Mouse (Mus musculus): ENCODE data around the gene S100a3. TPM values are rescaled to one million over a fixed set of nuclear protein-coding genes. Genes with fewer than 3 reads are reported as not detected.

Gene S100a3
- polyA plus RNA-seq, 1 experiment from 2014 or later, result 0.31 TPM

DNA sequence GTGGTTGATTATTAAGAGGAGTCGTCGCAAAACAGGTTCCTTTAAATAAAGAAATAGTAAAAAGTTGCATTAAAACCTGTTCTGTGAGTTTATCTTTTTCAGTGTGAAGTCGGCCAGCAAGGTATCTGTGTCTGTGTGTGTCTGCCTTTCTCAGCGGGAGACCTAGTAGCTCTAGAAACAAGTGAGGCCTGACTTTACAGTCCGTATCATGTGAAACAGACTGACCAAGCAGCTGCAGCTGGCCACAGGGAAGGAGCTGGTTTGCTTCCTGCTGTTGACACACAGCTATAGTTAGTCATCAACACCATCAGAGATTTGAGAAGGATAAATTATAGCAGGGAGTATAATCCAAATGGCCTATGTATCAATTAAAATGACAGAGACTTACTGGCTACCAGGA lies 28.7 kb upstream of the S100a3 start:
- peak; percentile 38 for DNase-seq (ENCODE audit: low spot score)
- 61% methylated on average over 5 of the region's 5 CpGs for WGBS
- H3K36me3 ChIP-seq, result no peaks in the 10 kb centered on the region

DNA sequence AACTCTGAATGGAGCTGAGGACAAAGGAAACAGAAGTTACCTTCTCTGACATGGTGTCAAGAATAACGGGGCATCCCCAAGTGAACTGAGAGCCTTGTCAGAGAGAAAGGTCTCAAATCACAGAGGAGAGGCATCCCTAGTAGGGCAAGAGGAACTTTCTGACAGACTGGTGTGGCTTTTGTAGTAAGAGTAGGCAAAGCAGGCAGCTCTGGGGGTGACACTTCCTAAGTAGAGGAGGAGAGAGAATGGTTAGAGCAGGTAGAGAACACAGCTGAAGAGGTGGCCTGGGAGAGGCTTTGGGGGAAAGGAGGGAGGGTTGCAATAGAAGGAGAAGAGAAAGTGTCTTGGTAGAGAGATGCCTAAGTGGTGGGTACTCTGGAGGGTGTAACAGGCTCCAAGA lies 24.9 kb upstream of the S100a3 start:
- H3K27me3 ChIP-seq (ENCODE audit: insufficient read depth, poor library complexity, severe bottlenecking), result no peaks in the 10 kb centered on the region; the same call in none of the 2 replicates
- no peaks in the 10 kb centered on the region for H3K36me3 ChIP-seq
- H3K27ac ChIP-seq, result no peak overlapping the region
- H3K4me1 ChIP-seq, result no peaks in the 10 kb centered on the region; the same call in 1 of the 2 replicates
- no peak overlapping the region for H3K4me3 ChIP-seq
- 70% methylated on average over 1 of the region's 1 CpGs for WGBS
- peak; percentile 71 for DNase-seq (ENCODE audit: low spot score)
- no peaks in the 10 kb centered on the region for H3K9me3 ChIP-seq

More for the DNA sequence above, 28.7 kb upstream of the S100a3 start:
- Histone ChIP-seq H3K4me3 (no peak overlapping the region), H3K27me3 (ENCODE audit: insufficient read depth, poor library complexity, severe bottlenecking) (peaks cover 7% of the 10 kb centered on the region; the same call in 1 of the 2 replicates), H3K4me1 (no peaks in the 10 kb centered on the region), H3K27ac (no peak overlapping the region), H3K9me3 (no peaks in the 10 kb centered on the region)

DNA sequence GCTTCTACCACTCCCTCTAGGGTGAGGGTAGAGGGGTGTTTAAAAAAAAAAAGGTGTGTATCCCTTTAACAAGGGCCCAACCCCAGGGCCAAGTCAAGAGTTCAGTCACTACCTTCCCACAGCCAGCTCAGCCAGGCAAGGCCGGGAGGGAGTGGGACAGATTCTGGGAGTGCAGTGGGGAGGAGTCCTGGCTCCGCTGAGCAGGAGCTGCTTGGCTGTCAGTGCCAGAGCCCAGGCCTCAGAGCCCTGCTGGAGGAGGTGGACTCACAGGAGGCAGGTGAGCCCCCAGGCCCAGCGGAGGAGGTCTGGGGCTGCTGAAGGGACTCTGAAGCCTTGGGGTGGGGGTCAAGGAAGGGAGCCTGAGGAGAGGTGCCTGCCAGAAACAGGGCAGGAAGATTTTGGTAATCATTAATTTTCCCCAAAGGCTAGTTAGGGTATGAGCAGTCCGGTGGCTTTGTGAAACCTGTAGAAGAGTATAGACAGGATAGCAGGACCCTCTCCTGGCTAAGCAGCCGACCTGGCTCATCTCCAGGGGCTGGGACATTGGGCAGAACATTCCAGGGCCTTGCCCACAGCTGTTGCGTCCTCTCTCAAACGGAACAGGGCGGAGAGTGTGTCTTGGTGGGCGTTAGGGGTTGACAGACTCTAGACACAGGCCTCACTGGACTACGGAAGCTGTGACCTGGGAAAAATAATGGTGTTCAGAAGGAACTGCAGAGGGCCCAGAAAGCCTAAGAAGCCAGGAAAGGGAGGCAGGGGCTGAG lies 23.1 kb upstream of the S100a3 start, which contains the start of gene S100a16:
S100a16 (plus strand) TSS at position 114 of the 764 bp plus-strand sequence.
- Histone ChIP-seq H3K9me3 (no peaks in the 10 kb centered on the region), H3K27ac (0 out of 2 replicates have a peak within 1 kb of the TSS, but pooled peaks have one; percentile 13), H3K4me1 (peaks cover 13% of the 10 kb centered on the region), H3K27me3 (ENCODE audit: insufficient read depth, poor library complexity, severe bottlenecking) (peaks cover 8% of the 10 kb centered on the region), H3K36me3 (no peaks in the 10 kb centered on the region), H3K4me3 (no peak within 1 kb of the TSS)
- 41% methylated on average over 10 of the region's 10 CpGs for WGBS
- DNase-seq (ENCODE audit: low spot score), result peak; percentile 74

DNA sequence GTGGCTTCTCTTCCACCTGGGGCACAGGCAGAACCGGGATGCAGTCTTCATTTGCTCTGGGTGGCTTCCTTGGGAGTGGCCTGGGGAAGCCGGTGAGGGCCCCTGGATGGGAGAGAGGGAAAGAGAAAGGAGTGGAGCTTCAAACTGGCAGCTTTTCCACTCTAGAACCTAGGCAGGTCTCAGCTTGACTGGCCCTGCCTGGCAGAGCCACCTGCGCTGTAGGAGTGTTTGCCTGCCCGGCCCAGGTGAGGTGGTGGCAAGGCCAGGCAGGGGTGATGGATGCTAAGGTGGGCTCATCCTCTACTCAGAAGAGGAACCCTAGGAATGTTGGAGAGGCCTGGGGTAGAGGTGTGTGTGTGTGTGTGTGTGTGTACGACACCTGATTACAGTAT lies 22.5 kb upstream of the S100a3 start:
- Histone ChIP-seq H3K36me3 (no peaks in the 10 kb centered on the region), H3K4me3 (no peak overlapping the region), H3K9me3 (no peaks in the 10 kb centered on the region), H3K27me3 (ENCODE audit: insufficient read depth, poor library complexity, severe bottlenecking) (peaks cover 10% of the 10 kb centered on the region), H3K4me1 (peaks cover 13% of the 10 kb centered on the region), H3K27ac (0 out of 2 replicates have a peak overlapping the region, but pooled peaks have one; percentile 13)
- whole genome bisulfite sequencing, result 77% methylated on average over 5 of the region's 5 CpGs
- DNase-seq (ENCODE audit: low spot score), result no peak

DNA sequence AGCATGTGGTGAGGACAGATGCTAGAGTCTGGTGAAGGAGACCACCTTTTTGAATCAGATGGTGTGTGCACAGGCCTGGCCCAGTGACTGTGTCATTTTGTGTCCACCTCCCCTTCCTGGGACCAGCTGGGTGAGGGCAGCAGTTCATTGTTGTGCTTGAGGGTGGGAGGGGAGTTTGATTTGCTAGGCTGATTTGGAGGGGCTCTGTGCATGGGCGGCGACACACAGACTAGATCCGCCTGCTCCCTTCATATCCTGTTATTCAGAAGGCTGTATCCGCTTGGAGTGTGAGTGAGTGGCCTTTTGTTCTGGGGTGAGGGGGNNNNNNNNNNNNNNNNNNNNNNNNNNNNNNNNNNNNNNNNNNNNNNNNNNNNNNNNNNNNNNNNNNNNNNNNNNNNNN lies 19.5 kb upstream of the S100a3 start:
- H3K27me3 ChIP-seq (ENCODE audit: insufficient read depth, poor library complexity, severe bottlenecking), result peaks cover 10% of the 10 kb centered on the region
- H3K4me1 ChIP-seq, result peaks cover 13% of the 10 kb centered on the region
- H3K4me3 ChIP-seq, result no peak overlapping the region
- peak overlapping the region; percentile 60 for H3K27ac ChIP-seq
- WGBS, result 62% methylated on average over 4 of the region's 4 CpGs
- H3K9me3 ChIP-seq, result no peaks in the 10 kb centered on the region
- no peaks in the 10 kb centered on the region for H3K36me3 ChIP-seq
- DNase-seq (ENCODE audit: low spot score), result peak; percentile 73

DNA sequence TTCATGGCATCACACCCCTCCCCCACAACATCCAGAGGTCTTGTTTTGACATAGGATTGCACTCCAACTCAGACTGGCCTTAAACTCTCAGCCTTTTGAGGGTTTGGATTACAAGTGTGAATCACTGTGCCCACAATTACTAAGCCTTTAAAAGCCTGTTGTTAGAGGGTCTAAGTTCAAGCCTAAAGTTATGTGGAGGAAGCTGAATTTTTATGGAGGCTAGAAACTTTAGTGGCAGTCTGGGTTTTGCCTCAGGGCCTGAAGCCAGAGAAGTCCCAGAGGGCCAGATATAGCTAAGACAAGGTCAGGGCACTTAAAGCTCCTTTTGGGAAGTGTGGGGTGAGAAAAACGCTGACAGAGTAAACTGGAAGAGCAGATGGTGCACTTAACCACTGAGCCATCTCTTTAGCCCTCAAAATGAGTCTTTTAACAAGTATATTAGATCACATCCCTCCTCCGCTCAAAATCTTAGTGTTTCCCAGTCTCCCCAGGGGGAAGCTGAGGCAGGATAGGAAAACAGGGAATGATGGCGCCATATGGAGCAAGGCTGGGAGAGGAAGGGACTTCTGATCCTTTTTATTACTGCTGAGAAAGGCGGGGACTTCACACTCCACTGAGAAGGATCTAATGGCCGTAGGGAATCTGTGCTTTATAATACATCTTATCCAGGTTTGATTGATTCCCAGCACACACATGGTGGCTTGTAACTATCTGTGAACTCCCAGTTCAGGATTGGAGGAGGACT lies 10.5 kb upstream of the S100a3 start:
- no peaks in the 10 kb centered on the region for H3K9me3 ChIP-seq

DNA sequence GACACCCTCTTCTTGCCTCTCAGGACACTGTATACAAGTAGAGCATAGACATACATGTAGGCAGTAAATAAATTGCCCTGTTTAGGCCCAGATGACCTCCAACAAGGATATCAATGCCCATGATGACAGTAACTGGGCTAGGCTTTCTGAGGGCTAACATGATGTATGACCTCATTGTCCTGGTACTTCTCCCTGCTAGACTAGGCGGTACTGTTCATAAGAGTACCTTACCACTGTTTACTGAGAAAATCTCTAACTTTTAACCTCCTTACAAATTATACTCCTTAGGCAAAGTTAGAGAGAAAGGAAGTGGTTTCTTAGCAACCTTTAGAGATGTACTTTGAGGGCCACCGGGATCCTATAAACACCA lies 10.0 kb upstream of the S100a3 start:
- 84% methylated on average over 2 of the region's 2 CpGs for WGBS
- Histone ChIP-seq H3K27ac (no peak overlapping the region), H3K36me3 (no peaks in the 10 kb centered on the region), H3K4me1 (peaks cover 7% of the 10 kb centered on the region; the same call in 1 of the 2 replicates), H3K9me3 (no peaks in the 10 kb centered on the region), H3K4me3 (no peak overlapping the region), H3K27me3 (ENCODE audit: insufficient read depth, poor library complexity, severe bottlenecking) (no peaks in the 10 kb centered on the region)
- DNase-seq (ENCODE audit: low spot score), result peak; percentile 47

More for the DNA sequence above, 10.5 kb upstream of the S100a3 start:
- Histone ChIP-seq H3K36me3 (no peaks in the 10 kb centered on the region), H3K4me1 (peaks cover 7% of the 10 kb centered on the region; the same call in 1 of the 2 replicates), H3K27me3 (ENCODE audit: insufficient read depth, poor library complexity, severe bottlenecking) (no peaks in the 10 kb centered on the region), H3K27ac (no peak overlapping the region), H3K4me3 (no peak overlapping the region)
- peak; percentile 63 for DNase-seq (ENCODE audit: low spot score)
- WGBS, result 45% methylated on average over 5 of the region's 5 CpGs

DNA sequence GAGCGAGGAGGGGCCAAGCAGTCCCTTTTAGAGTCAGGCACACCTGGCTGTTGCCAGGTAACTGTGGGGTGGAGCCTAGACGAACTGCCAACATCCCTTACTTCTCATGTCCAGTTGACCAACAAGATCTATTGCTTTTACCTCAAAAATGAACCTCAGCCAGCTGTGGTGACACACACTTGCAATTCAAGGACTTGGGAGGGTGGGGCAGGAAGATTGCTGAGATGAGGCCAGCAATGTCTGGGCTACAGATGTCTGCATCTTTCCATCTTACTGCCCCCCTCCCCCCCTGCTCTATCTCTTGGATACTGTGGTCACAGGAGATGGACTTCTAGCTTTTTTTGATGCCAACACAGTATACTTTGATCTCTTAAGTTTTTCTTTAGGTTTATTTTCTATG lies 8.1 kb upstream of the S100a3 start:
- Histone ChIP-seq H3K4me3 (no peak overlapping the region), H3K36me3 (no peaks in the 10 kb centered on the region), H3K27me3 (ENCODE audit: insufficient read depth, poor library complexity, severe bottlenecking) (no peaks in the 10 kb centered on the region), H3K9me3 (no peaks in the 10 kb centered on the region), H3K4me1 (peaks cover 7% of the 10 kb centered on the region; the same call in 1 of the 2 replicates), H3K27ac (no peak overlapping the region)
- DNase-seq (ENCODE audit: low spot score), result peak; percentile 50
- WGBS, result 68% methylated on average over 2 of the region's 2 CpGs

DNA sequence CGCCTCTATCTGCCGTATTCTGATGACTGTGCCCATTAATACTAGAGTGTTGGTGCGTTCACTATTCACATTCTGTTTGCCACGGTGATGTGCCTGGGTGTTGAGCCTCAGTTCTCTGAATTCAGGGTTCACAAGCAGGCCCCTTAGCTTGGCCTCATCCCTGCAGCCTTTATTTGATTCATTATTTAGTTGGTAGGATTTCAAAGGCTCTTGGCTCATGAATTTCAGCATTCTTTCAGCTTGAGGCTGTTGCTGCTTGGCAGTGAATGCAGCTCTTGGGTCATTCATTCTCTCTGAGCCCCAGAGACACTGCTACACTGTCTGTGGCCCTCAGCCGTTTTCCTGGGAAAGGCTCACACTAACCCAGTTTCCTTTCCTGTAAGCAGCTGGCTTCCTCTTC lies 4.4 kb upstream of the S100a3 start:
- no peak overlapping the region for H3K27ac ChIP-seq
- no peak overlapping the region for H3K4me3 ChIP-seq
- WGBS, result 64% methylated on average over 5 of the region's 5 CpGs
- no peaks in the 10 kb centered on the region for H3K9me3 ChIP-seq
- no peaks in the 10 kb centered on the region for H3K27me3 ChIP-seq (ENCODE audit: insufficient read depth, poor library complexity, severe bottlenecking)
- no peaks in the 10 kb centered on the region for H3K36me3 ChIP-seq
- peak; percentile 31 for DNase-seq (ENCODE audit: low spot score)
- H3K4me1 ChIP-seq, result no peaks in the 10 kb centered on the region

DNA sequence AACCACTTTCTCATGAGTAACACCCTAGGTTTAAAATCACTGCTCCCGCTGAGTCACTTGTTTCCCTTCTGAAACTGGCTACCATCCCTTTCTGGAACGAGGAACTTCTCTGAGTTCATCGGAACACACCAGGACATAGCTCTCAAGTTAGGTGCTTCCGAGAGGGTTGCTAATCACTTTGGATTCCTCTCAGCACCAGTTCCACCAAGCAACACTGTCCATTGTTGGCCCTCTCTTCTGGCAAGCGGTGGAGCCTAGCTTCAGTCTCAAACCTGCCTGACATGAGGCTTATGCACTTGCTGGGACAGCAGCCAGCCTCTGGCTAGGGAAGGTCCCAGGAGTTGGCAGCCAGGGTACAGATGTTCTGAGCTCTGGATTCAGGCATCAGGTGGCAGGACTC lies 14.3 kb downstream of the S100a3 start:
- 73% methylated on average over 5 of the region's 5 CpGs for WGBS
- Histone ChIP-seq H3K27ac (no peak overlapping the region), H3K9me3 (no peaks in the 10 kb centered on the region), H3K27me3 (ENCODE audit: insufficient read depth, poor library complexity, severe bottlenecking) (no peaks in the 10 kb centered on the region), H3K36me3 (no peaks in the 10 kb centered on the region), H3K4me3 (no peak overlapping the region), H3K4me1 (no peaks in the 10 kb centered on the region; the same call in 1 of the 2 replicates)
- DNase-seq (ENCODE audit: low spot score), result no peak

DNA sequence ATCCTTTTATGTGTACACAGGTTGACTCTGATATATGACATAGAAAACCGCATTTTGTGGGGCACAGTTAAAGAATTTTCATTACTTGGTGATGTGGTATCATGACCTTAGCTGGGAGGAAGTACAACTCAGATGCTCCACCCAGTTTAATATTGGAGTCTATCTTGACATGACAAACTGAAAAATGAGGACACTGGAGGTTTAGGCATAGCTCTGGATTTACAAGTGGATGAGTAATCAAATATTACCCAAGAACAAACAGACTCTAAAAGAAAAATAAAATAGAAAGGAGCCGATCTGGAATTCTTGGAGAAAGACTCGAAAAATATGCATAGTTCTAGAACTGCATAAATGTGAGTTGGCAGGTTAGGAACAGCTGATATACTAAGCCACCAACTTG lies 14.9 kb downstream of the S100a3 start:
- H3K27ac ChIP-seq, result no peak overlapping the region
- no peak overlapping the region for H3K4me3 ChIP-seq
- no peaks in the 10 kb centered on the region for H3K36me3 ChIP-seq
- no peak for DNase-seq (ENCODE audit: low spot score)
- H3K27me3 ChIP-seq (ENCODE audit: insufficient read depth, poor library complexity, severe bottlenecking), result no peaks in the 10 kb centered on the region
- no peaks in the 10 kb centered on the region for H3K9me3 ChIP-seq
- WGBS, result 82% methylated on average over 3 of the region's 3 CpGs
- no peaks in the 10 kb centered on the region; the same call in 1 of the 2 replicates for H3K4me1 ChIP-seq

DNA sequence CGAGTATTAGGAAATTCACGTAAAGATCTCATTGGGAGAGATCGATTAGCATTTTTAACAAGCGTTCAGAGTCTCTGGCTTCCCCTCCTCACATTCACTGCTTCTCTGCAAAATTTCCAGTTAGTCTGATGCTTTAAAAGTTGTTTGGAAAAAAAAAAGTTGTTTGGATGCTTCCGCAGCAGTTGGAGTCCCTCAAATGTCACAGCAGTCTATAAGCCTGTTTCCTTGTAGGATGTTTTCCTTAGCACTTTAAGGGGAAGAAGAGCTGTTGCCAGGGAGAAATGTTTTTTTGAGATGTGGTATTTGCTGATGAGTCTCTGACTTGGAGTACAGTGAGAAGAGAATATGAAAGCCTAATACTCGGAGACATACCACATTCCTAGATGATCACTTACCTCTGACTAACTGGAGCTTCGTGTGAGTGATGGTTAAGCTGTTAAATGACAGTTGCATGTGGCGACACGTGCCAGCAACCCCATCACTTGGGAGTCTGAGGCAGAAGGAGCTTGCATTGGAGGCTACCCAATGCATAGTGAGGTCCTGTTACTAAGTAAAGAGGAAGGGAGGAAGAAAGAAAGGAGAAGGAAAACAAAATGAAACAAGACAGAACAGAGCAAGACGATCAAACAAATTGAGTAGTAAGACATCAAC lies 16.1 kb downstream of the S100a3 start:
- no peaks in the 10 kb centered on the region for H3K27me3 ChIP-seq (ENCODE audit: insufficient read depth, poor library complexity, severe bottlenecking)
- H3K27ac ChIP-seq, result no peak overlapping the region
- no peak for DNase-seq (ENCODE audit: low spot score)
- no peaks in the 10 kb centered on the region; the same call in 1 of the 2 replicates for H3K4me1 ChIP-seq
- H3K4me3 ChIP-seq, result no peak overlapping the region
- no peaks in the 10 kb centered on the region for H3K36me3 ChIP-seq
- no peaks in the 10 kb centered on the region for H3K9me3 ChIP-seq
- WGBS, result 73% methylated on average over 10 of the region's 10 CpGs

DNA sequence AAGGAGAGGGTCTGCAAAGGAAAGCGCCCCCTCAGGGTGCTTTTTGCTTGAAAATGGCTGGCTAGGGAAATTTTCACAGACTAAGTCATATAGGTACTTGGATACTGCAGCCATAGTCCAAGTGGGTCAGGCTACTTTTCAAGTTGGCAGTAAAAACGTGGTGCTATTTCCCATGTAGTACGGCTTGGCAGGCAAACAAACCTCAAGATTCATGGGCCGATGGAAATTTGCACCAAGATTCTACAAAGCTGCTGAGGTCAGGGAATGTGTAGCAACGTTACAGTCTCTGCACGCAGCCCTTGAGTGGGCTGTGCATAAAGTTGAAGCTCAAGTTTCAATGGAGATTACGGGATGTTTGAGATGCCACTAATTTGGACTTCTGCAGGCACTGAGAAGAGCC lies 19.1 kb downstream of the S100a3 start:
- H3K36me3 ChIP-seq, result no peaks in the 10 kb centered on the region
- no peaks in the 10 kb centered on the region for H3K27me3 ChIP-seq (ENCODE audit: insufficient read depth, poor library complexity, severe bottlenecking)
- no peak for DNase-seq (ENCODE audit: low spot score)
- peaks cover 10% of the 10 kb centered on the region for H3K4me1 ChIP-seq
- H3K27ac ChIP-seq, result no peak overlapping the region
- H3K9me3 ChIP-seq, result no peaks in the 10 kb centered on the region
- no peak overlapping the region for H3K4me3 ChIP-seq
- 60% methylated on average over 7 of the region's 7 CpGs for WGBS
